Mouse (Mus musculus) myocyte (in vitro differentiated cells): ENCODE measurements around the gene Cdc14a. TPM values are rescaled to one million over a fixed set of nuclear protein-coding genes. Genes with fewer than 3 reads are reported as not detected.
A peak's percentile ranks its signal among the peaks of the same experiment; 100 is the strongest.

Source experiments
- H3K27me3 ChIP-seq: one replicate; pipeline ENCODE4 v1.6.1; 2011; ENCODE audit not compliant: control insufficient read depth, insufficient read depth, insufficient read length
- H3K36me3 ChIP-seq: one replicate; pipeline ENCODE4 v1.6.1; 2011; ENCODE audit not compliant: control insufficient read depth, insufficient read depth
- H3K4me2 ChIP-seq: one replicate; pipeline ENCODE4 v1.6.1; 2011; ENCODE audit warnings: low read depth, control low read depth
- H3K4me3 ChIP-seq: one replicate; pipeline ENCODE4 v1.5.1; 2011; ENCODE audit warnings: mild to moderate bottlenecking, control low read depth, moderate library complexity
- H3K79me2 ChIP-seq: one replicate; pipeline ENCODE4 v1.6.1; 2011; ENCODE audit not compliant: control insufficient read depth, insufficient read depth
- H3ac ChIP-seq: one replicate; pipeline ENCODE4 v1.6.1; 2011; ENCODE audit not compliant: control insufficient read depth, insufficient read length
- CEBPB ChIP-seq: IDR thresholded peaks from 2 replicates; pipeline ENCODE4 v1.6.1; 2011; ENCODE audit warnings: mild to moderate bottlenecking, moderate library complexity; ENCODE audit not compliant: poor library complexity, insufficient read depth, severe bottlenecking
- E2F4 ChIP-seq: IDR thresholded peaks from one replicate; pipeline ENCODE4 v1.6.1; 2011; ENCODE audit warnings: mild to moderate bottlenecking, control low read depth, moderate library complexity; ENCODE audit not compliant: insufficient read depth
- MAX ChIP-seq: IDR thresholded peaks from one replicate; pipeline ENCODE4 v1.6.1; 2011; ENCODE audit warnings: low read depth, mild to moderate bottlenecking, control low read depth
- MYOD1 ChIP-seq, 3 experiments: IDR thresholded peaks; one replicate each; pipeline ENCODE4 v1.6.1; 2011; ENCODE audit warnings: control low read depth in 2 of 3, low read depth in 2 of 3, mild to moderate bottlenecking in 2 of 3, moderate library complexity in 1 of 3; ENCODE audit not compliant: insufficient read length in 2 of 3, control insufficient read depth in 1 of 3
- MYOG ChIP-seq, 3 experiments: IDR thresholded peaks; one replicate each; pipeline ENCODE4 v1.6.1; 2011; ENCODE audit warnings: control low read depth in 2 of 3, low read depth in 2 of 3, mild to moderate bottlenecking in 2 of 3; ENCODE audit not compliant: insufficient read length in 2 of 3, control insufficient read depth in 1 of 3, insufficient read depth in 1 of 3
- POLR2A ChIP-seq: IDR thresholded peaks from one replicate; pipeline ENCODE4 v1.6.1; 2011; ENCODE audit warnings: low read depth, mild to moderate bottlenecking, control low read depth, moderate library complexity; ENCODE audit not compliant: insufficient read length
- POLR2AphosphoS2 ChIP-seq: IDR thresholded peaks from one replicate; pipeline ENCODE4 v1.6.1; 2011; ENCODE audit warnings: low read depth, control low read depth; ENCODE audit not compliant: insufficient read length
- REST ChIP-seq: IDR thresholded peaks from one replicate; pipeline ENCODE4 v1.6.1; 2011; ENCODE audit warnings: mild to moderate bottlenecking, control low read depth, moderate library complexity; ENCODE audit not compliant: insufficient read depth, insufficient read length
- SRF ChIP-seq: IDR thresholded peaks from one replicate; pipeline ENCODE4 v1.6.1; 2011; ENCODE audit warnings: low read depth; ENCODE audit not compliant: control insufficient read depth, insufficient read length
- TCF12 ChIP-seq: IDR thresholded peaks from one replicate; pipeline ENCODE4 v1.6.1; 2011; ENCODE audit warnings: mild to moderate bottlenecking, control low read depth; ENCODE audit not compliant: poor library complexity, insufficient read depth, severe bottlenecking
- TCF3 ChIP-seq: IDR thresholded peaks from one replicate; pipeline ENCODE4 v1.6.1; 2011; ENCODE audit warnings: low read depth, control low read depth; ENCODE audit not compliant: insufficient read length
- USF1 ChIP-seq: IDR thresholded peaks from one replicate; pipeline ENCODE4 v1.6.1; 2011; ENCODE audit warnings: low read depth, mild to moderate bottlenecking, control low read depth, moderate library complexity
- polyA plus RNA-seq: library from polyadenylated mRNA; unstranded; fragments of >200 nt; fragmentation: generic; extraction: Trizol; gene quantifications from one replicate; pipeline ENCODE4 v1.2.1, GENCODE M21; 2012; ENCODE audit warnings: missing spikeins

The Cdc14a gene
- polyA plus RNA-seq, result 0.65 TPM

GRCm38 (mm10) chr3:116423353-116424159, at the start of gene Cdc14a:
Gene Cdc14a, minus strand, starts transcription at chr3:116424032.
- Histone ChIP-seq H3K27me3 (no peaks in the 10 kb centered on the region), H3ac (peak within 1 kb of the TSS; percentile 12), H3K79me2 (no peaks in the 10 kb centered on the region), H3K4me2 (peak within 1 kb of the TSS; percentile 99), H3K36me3 (no peaks in the 10 kb centered on the region), H3K4me3 (peak within 1 kb of the TSS; percentile 82)
- TF ChIP-seq MYOG (IDR thresholded peaks at IDR 0.05; ENCODE audit: control insufficient read depth in 1 of 3, insufficient read depth in 1 of 3, insufficient read length in 2 of 3, low read depth in 2 of 3) (peak in 2 of 3 experiments; percentile 45 to 69), E2F4 (no peak), REST (no peak), MAX (no peak), CEBPB (no peak), USF1 (no peak), MYOD1 (IDR thresholded peaks at IDR 0.05; ENCODE audit: control insufficient read depth in 1 of 3, insufficient read length in 2 of 3, low read depth in 2 of 3) (peak in 2 of 3 experiments; percentile 75 to 82), POLR2AphosphoS2 (peak; percentile 82), TCF12 (no peak), POLR2A (peak; percentile 93), SRF (no peak), TCF3 (no peak)

- Histone ChIP-seq H3K27me3 (no peaks in the 10 kb centered on the region), H3K4me3 (no peak overlapping the region), H3K79me2 (no peaks in the 10 kb centered on the region), H3K4me2 (no peak overlapping the region), H3ac (no peak overlapping the region), H3K36me3 (no peaks in the 10 kb centered on the region)
- no peak for TF ChIP-seq POLR2AphosphoS2
- no peak for TF ChIP-seq TCF3
- no peak for TF ChIP-seq POLR2A
- no peak for TF ChIP-seq USF1
These were observed 41.9 kb upstream of the Cdc14a start for GRCm38 (mm10) chr3:116465709-116466108.

GRCm38 (mm10) chr3:116464318-116464717, 40.5 kb upstream of the Cdc14a start:
- H3K79me2 ChIP-seq, result no peaks in the 10 kb centered on the region
- H3K4me2 ChIP-seq, result no peak overlapping the region
- no peak for TF ChIP-seq POLR2A
- TF ChIP-seq CEBPB, result no peak
- TF ChIP-seq USF1, result no peak
- TF ChIP-seq REST, result no peak
- no peak for TF ChIP-seq POLR2AphosphoS2
- no peak for TF ChIP-seq MYOG (IDR thresholded peaks at IDR 0.05; ENCODE audit: control insufficient read depth in 1 of 3, insufficient read depth in 1 of 3, insufficient read length in 2 of 3, low read depth in 2 of 3)
- no peak for TF ChIP-seq TCF12
- TF ChIP-seq TCF3, result no peak
- TF ChIP-seq E2F4, result no peak
- TF ChIP-seq MYOD1 (IDR thresholded peaks at IDR 0.05; ENCODE audit: control insufficient read depth in 1 of 3, insufficient read length in 2 of 3, low read depth in 2 of 3), result no peak
- no peak for TF ChIP-seq MAX
- TF ChIP-seq SRF, result no peak
- no peaks in the 10 kb centered on the region for H3K36me3 ChIP-seq
- H3K27me3 ChIP-seq, result no peaks in the 10 kb centered on the region
- H3K4me3 ChIP-seq, result no peak overlapping the region
- no peak overlapping the region for H3ac ChIP-seq

GRCm38 (mm10) chr3:116461053-116461452, 37.2 kb upstream of the Cdc14a start:
- TF ChIP-seq E2F4 (no peak), CEBPB (no peak), SRF (no peak), MYOG (IDR thresholded peaks at IDR 0.05; ENCODE audit: control insufficient read depth in 1 of 3, insufficient read depth in 1 of 3, insufficient read length in 2 of 3, low read depth in 2 of 3) (no peak), REST (no peak), TCF12 (no peak), POLR2A (no peak), USF1 (no peak), TCF3 (no peak), POLR2AphosphoS2 (no peak), MAX (no peak), MYOD1 (IDR thresholded peaks at IDR 0.05; ENCODE audit: control insufficient read depth in 1 of 3, insufficient read length in 2 of 3, low read depth in 2 of 3) (no peak)
- H3K4me2 ChIP-seq, result no peak overlapping the region

More at GRCm38 (mm10) chr3:116461053-116461452, 37.2 kb upstream of the Cdc14a start:
- no peak overlapping the region for H3K4me3 ChIP-seq
- no peaks in the 10 kb centered on the region for H3K79me2 ChIP-seq
- H3ac ChIP-seq, result no peak overlapping the region
- no peaks in the 10 kb centered on the region for H3K27me3 ChIP-seq
- H3K36me3 ChIP-seq, result no peaks in the 10 kb centered on the region
